Mouse (Mus musculus): Measurements from ENCODE around the gene Elp4.

The Elp4 gene

GRCm38 (mm10) chr2:105804506-105804905 is 99.9 kb downstream of the Elp4 start:
- DNase-seq, result no peak

GRCm38 (mm10) chr2:105803427-105803826 is 100.9 kb downstream of the Elp4 start:
- no peak for DNase-seq

- DNase-seq, result no peak
These were observed 101.5 kb downstream of the Elp4 start for GRCm38 (mm10) chr2:105802902-105803301.

- no peak for DNase-seq
These were observed 102.8 kb downstream of the Elp4 start for GRCm38 (mm10) chr2:105801536-105801935.

- DNase-seq, result no peak
These were observed 103.7 kb downstream of the Elp4 start for GRCm38 (mm10) chr2:105800694-105801093.

GRCm38 (mm10) chr2:105799840-105800239 is 104.5 kb downstream of the Elp4 start:
- no peak for DNase-seq

GRCm38 (mm10) chr2:105797842-105798241 is 106.5 kb downstream of the Elp4 start:
- peak; percentile 45 for DNase-seq

GRCm38 (mm10) chr2:105796101-105796500 is 108.3 kb downstream of the Elp4 start:
- no peak for DNase-seq

- no peak for DNase-seq
These were observed 111.8 kb downstream of the Elp4 start for GRCm38 (mm10) chr2:105792339-105793120.

- DNase-seq, result no peak
These were observed 114.4 kb downstream of the Elp4 start for GRCm38 (mm10) chr2:105789936-105790335.

- DNase-seq, result no peak
These were observed 116.6 kb downstream of the Elp4 start for GRCm38 (mm10) chr2:105787726-105788125.

GRCm38 (mm10) chr2:105786986-105787385 is 117.4 kb downstream of the Elp4 start:
- DNase-seq, result no peak

GRCm38 (mm10) chr2:105782885-105783284 is 121.5 kb downstream of the Elp4 start:
- DNase-seq, result no peak

GRCm38 (mm10) chr2:105780739-105781138 is 123.6 kb downstream of the Elp4 start:
- DNase-seq, result no peak

- DNase-seq, result no peak
These were observed 125.0 kb downstream of the Elp4 start for GRCm38 (mm10) chr2:105779320-105779891.

GRCm38 (mm10) chr2:105771314-105771713 is 133.1 kb downstream of the Elp4 start:
- no peak for DNase-seq

- DNase-seq, result no peak
These were observed 134.5 kb downstream of the Elp4 start for GRCm38 (mm10) chr2:105769747-105770328.

- DNase-seq, result no peak
These were observed 150.9 kb downstream of the Elp4 start for GRCm38 (mm10) chr2:105753512-105753911.

GRCm38 (mm10) chr2:105749111-105749510 is 155.3 kb downstream of the Elp4 start:
- DNase-seq, result no peak

- no peak for DNase-seq
These were observed 157.5 kb downstream of the Elp4 start for GRCm38 (mm10) chr2:105746896-105747295.

GRCm38 (mm10) chr2:105736166-105736565 is 168.2 kb downstream of the Elp4 start:
- no peak for DNase-seq

- DNase-seq, result peak; percentile 7
These were observed 173.7 kb downstream of the Elp4 start for GRCm38 (mm10) chr2:105730704-105731103.

- DNase-seq, result no peak
These were observed 177.7 kb downstream of the Elp4 start for GRCm38 (mm10) chr2:105726657-105727056.
